8 mouse cellular contexts compared by ENCODE assay signal in genomic region chr2:60961281-60961680, GRCm38 (mm10). TPM values are rescaled to one million over a fixed set of nuclear protein-coding genes. Genes with fewer than 3 reads are reported as not detected.
A peak's percentile ranks its signal among the peaks of the same experiment; 100 is the strongest.
DNase-seq lines count a peak whose midpoint lies in the region; ATAC-seq and TF ChIP-seq lines count a peak whose summit lies in the region.

No protein-coding gene starts in this region.

- H3K79me2 ChIP-seq in liver, adult 2 months (ENCODE audit: control insufficient read depth, insufficient read depth, low read length): peaks cover 7% of the 10 kb centered on the region

- H3K36me3 ChIP-seq in liver, adult 2 months (ENCODE audit: control insufficient read depth, insufficient read depth, low read length): no peaks in the 10 kb centered on the region
- H3K36me3 ChIP-seq in heart, embryonic 11.5 days (ENCODE audit: control insufficient read depth, insufficient read depth, low read length): no peaks in the 10 kb centered on the region
- 0 out of 2 replicates have a peak, but pooled peaks cover 2% of the 10 kb centered on the region for H3K36me3 ChIP-seq in limb, embryonic 10.5 days
- no peaks in the 10 kb centered on the region for H3K36me3 ChIP-seq in neural tube, embryonic 14.5 days (ENCODE audit: control insufficient read depth, insufficient read depth, low read length)

- H3K9ac ChIP-seq in liver, adult 2 months (ENCODE audit: low read depth, low read length): peak overlapping the region; percentile 23
- H3K9ac ChIP-seq in heart, embryonic 11.5 days (ENCODE audit: low read depth, low read length): peak overlapping the region; percentile 95
- H3K9ac ChIP-seq in neural tube, embryonic 14.5 days (replicated peaks; ENCODE audit: low read depth, low read length): 0 out of 2 replicates have a peak overlapping the region, but pooled peaks have one; percentile 84

- peaks cover 5% of the 10 kb centered on the region; the same call in 1 of the 2 replicates for H3K4me1 ChIP-seq in liver, adult 2 months (ENCODE audit: control insufficient read depth, insufficient read depth, low read length)
- peaks cover 8% of the 10 kb centered on the region for H3K4me1 ChIP-seq in heart, embryonic 11.5 days (ENCODE audit: control insufficient read depth, insufficient read depth, low read length)
- H3K4me1 ChIP-seq in limb, embryonic 10.5 days: peaks cover 34% of the 10 kb centered on the region
- H3K4me1 ChIP-seq in neural tube, embryonic 14.5 days (ENCODE audit: control insufficient read depth, insufficient read depth, low read length): 0 out of 2 replicates have a peak, but pooled peaks cover 10% of the 10 kb centered on the region

- 54% methylated on average over 5 of the region's 5 CpGs for WGBS in liver, adult 2 months
- WGBS in heart, embryonic 11.5 days (ENCODE audit: insufficient replicate concordance): 28% methylated on average over 5 of the region's 5 CpGs
- WGBS in limb, embryonic 10.5 days: 38% methylated on average over 5 of the region's 5 CpGs
- 39% methylated on average over 5 of the region's 5 CpGs for WGBS in neural tube, embryonic 14.5 days

- peak overlapping the region; percentile 79 for H3K4me2 ChIP-seq in heart, embryonic 11.5 days
- peak overlapping the region; percentile 74 for H3K4me2 ChIP-seq in neural tube, embryonic 14.5 days (ENCODE audit: low read depth, low read length)

- H3K27me3 ChIP-seq in liver, adult 2 months (ENCODE audit: control insufficient read depth, insufficient read depth, low read length): no peaks in the 10 kb centered on the region
- H3K27me3 ChIP-seq in heart, embryonic 11.5 days (ENCODE audit: control insufficient read depth, insufficient read depth, low read length): no peaks in the 10 kb centered on the region
- H3K27me3 ChIP-seq in limb, embryonic 10.5 days (ENCODE audit: low read depth, poor library complexity, severe bottlenecking): no peaks in the 10 kb centered on the region
- no peaks in the 10 kb centered on the region for H3K27me3 ChIP-seq in neural tube, embryonic 14.5 days (ENCODE audit: control insufficient read depth, insufficient read depth, low read length)

- TF ChIP-seq POLR2A in liver, adult 2 months (IDR thresholded peaks at IDR 0.05; ENCODE audit: extremely low read depth, insufficient read depth, low read length): no peak

- H3K27ac ChIP-seq in liver, adult 2 months (replicated peaks; ENCODE audit: insufficient read depth, low read depth, low read length): peak overlapping the region; percentile 57
- peak overlapping the region; percentile 98; the same call in 1 of the 2 replicates for H3K27ac ChIP-seq in heart, embryonic 11.5 days (ENCODE audit: low read depth, low read length)
- peak overlapping the region; percentile 99 for H3K27ac ChIP-seq in limb, embryonic 10.5 days
- peak overlapping the region; percentile 44; the same call in 1 of the 2 replicates for H3K27ac ChIP-seq in neural tube, embryonic 14.5 days (ENCODE audit: low read depth, low read length)

- peak overlapping the region; percentile 16; the same call in 1 of the 2 replicates for H3K4me3 ChIP-seq in liver, adult 2 months (ENCODE audit: insufficient read depth, low read depth, low read length)
- peak overlapping the region; percentile 84 for H3K4me3 ChIP-seq in heart, embryonic 11.5 days (ENCODE audit: low read depth, low read length)
- H3K4me3 ChIP-seq in limb, embryonic 10.5 days: peak overlapping the region; percentile 90
- H3K4me3 ChIP-seq in neural tube, embryonic 14.5 days (ENCODE audit: low read depth, low read length): peak overlapping the region; percentile 76

- no peaks in the 10 kb centered on the region for H3K9me3 ChIP-seq in heart, embryonic 11.5 days (replicated peaks; ENCODE audit: control insufficient read depth, low read length)
- H3K9me3 ChIP-seq in limb, embryonic 10.5 days (replicated peaks): no peaks in the 10 kb centered on the region
- H3K9me3 ChIP-seq in neural tube, embryonic 14.5 days (ENCODE audit: control insufficient read depth, low read length): no peaks in the 10 kb centered on the region

- peak; percentile 43 for DNase-seq in liver, adult 2 months (ENCODE audit: extremely low read depth, low read depth, low spot score)
- DNase-seq in liver: no peak
- peak; percentile 42 for DNase-seq in limb, embryonic 10.5 days (ENCODE audit: low spot score)
- DNase-seq in layer of hippocampus, adult 9-10 months (ENCODE audit: low spot score): no peak
- no peak for DNase-seq in urinary bladder, postnatal 10 days (ENCODE audit: low spot score)
- DNase-seq in layer of hippocampus, adult 11-12 months (ENCODE audit: low spot score): no peak

- no peak for ATAC-seq in heart, embryonic 11.5 days (replicated peaks; ENCODE audit: insufficient number of reproducible peaks, low FRiP score, low TSS enrichment)
- ATAC-seq in neural tube, embryonic 14.5 days (ENCODE audit: low read depth): no peak

- no peak for TF ChIP-seq CTCF in liver, adult 2 months (IDR thresholded peaks at IDR 0.05; ENCODE audit: low read depth, low read length)

RNA-seq across cellular contexts. Expression of gene Rbms1, which starts 1.7 kb away (rescaled TPM):
- total RNA-seq in liver, adult 2 months (2014; rRNA removed): 25.8 and 33.2 TPM in 2 replicates
- polyA plus RNA-seq in liver, adult 2 months (2012; rRNA removed): 34.0 and 54.6 TPM in 2 replicates
- 101 and 121 TPM in 2 replicates for polyA plus RNA-seq in heart, embryonic 11.5 days (2014; fragmentation: Nextera tagmentation; extraction: Ambion mirVana)
- polyA plus RNA-seq in limb, embryonic 10.5 days (2016; fragmentation: Nextera tagmentation; extraction: Ambion mirVana): 118 and 124 TPM in 2 replicates
- polyA plus RNA-seq in neural tube, embryonic 14.5 days (2014; fragmentation: Nextera tagmentation; extraction: Ambion mirVana): 55.6 and 67.5 TPM in 2 replicates

Comparison
In these comparisons a context has a peak if more than half of its experiments do, and no peak if none do; other contexts are left out.
1. DNase-seq: peak in liver, adult 2 months (single experiment) and limb, embryonic 10.5 days (single experiment); none in liver (single experiment), layer of hippocampus, adult 9-10 months (single experiment), urinary bladder, postnatal 10 days (single experiment) and layer of hippocampus, adult 11-12 months (single experiment).
2. H3K27ac ChIP-seq: peak in every context shown above with its lines; median percentile 99 in limb, embryonic 10.5 days; 98 in heart, embryonic 11.5 days; 57 in liver, adult 2 months; 44 in neural tube, embryonic 14.5 days.
3. H3K4me3 ChIP-seq: peak in every context shown above with its lines; median percentile 90 in limb, embryonic 10.5 days; 84 in heart, embryonic 11.5 days; 76 in neural tube, embryonic 14.5 days; 16 in liver, adult 2 months.
4. H3K9ac ChIP-seq: peak in every context shown above with its lines; median percentile 95 in heart, embryonic 11.5 days; 84 in neural tube, embryonic 14.5 days; 23 in liver, adult 2 months.